ENCODE assay signal across 8 mouse cellular contexts in genomic region chr13:52978321-52978981, GRCm38 (mm10). TPM values are rescaled to one million over a fixed set of nuclear protein-coding genes. Genes with fewer than 3 reads are reported as not detected.
A peak's percentile ranks its signal among the peaks of the same experiment; 100 is the strongest.
DNase-seq lines count a peak whose midpoint lies in the region; ATAC-seq and TF ChIP-seq lines count a peak whose summit lies in the region.

No protein-coding gene starts in this region.

- no peak for TF ChIP-seq EP300 in heart, adult 2 months (IDR thresholded peaks at IDR 0.05; ENCODE audit: insufficient read depth, low read depth, low read length)

- peak; percentile 29 to 40 for DNase-seq in cerebellum, postnatal 36 days
- DNase-seq in heart, adult 2 months, result peak; percentile 70 to 72
- peak; percentile 70 for DNase-seq in kidney, adult 2 months
- DNase-seq in right cerebral cortex, adult 18-20 months, result peak; percentile 26

- intact Hi-C loops in heart, adult 2 months (cut with DNase I), result loop anchor here (2.0 kb wide), 1 partner anchor 86 kb away; no protein-coding TSS in a partner anchor

- no peak for ATAC-seq in megakaryocyte, adult 5-6 weeks (ENCODE audit: poor library complexity, severe bottlenecking)
- peak; percentile 9 for ATAC-seq in lung, embryonic 16.5 days (ENCODE audit: low read depth)
- ATAC-seq in granulocyte monocyte progenitor cell, adult 5-6 weeks (replicated peaks; ENCODE audit: poor library complexity, severe bottlenecking), result no peak

- H3K27ac ChIP-seq in heart, adult 2 months, result peak overlapping the region; percentile 95
- H3K27ac ChIP-seq in kidney, adult 2 months (ENCODE audit: insufficient read depth, low read depth, low read length), result no peak overlapping the region; the same call in 1 of the 2 replicates
- H3K27ac ChIP-seq in lung, embryonic 16.5 days (ENCODE audit: low read length), result peak overlapping the region; percentile 74

- H3K4me1 ChIP-seq in megakaryocyte, embryonic 14.5 days, result peaks cover 64% of the 10 kb centered on the region
- peaks cover 16% of the 10 kb centered on the region for H3K4me1 ChIP-seq in heart, adult 2 months (ENCODE audit: control insufficient read depth, insufficient read depth, low read length)
- H3K4me1 ChIP-seq in kidney, adult 2 months (ENCODE audit: control insufficient read depth, insufficient read depth, low read length), result peaks cover 30% of the 10 kb centered on the region
- peaks cover 25% of the 10 kb centered on the region for H3K4me1 ChIP-seq in lung, embryonic 16.5 days (replicated peaks; ENCODE audit: control insufficient read depth, insufficient read depth, low read length)

- no peak for TF ChIP-seq CTCF in heart, adult 2 months (IDR thresholded peaks at IDR 0.05)
- TF ChIP-seq CTCF in kidney, adult 2 months (conservative IDR thresholded peaks at IDR 0.05; ENCODE audit: insufficient read depth, insufficient read length, low read depth, low read length), result no peak

- H3K9me3 ChIP-seq in megakaryocyte, embryonic 14.5 days, result no peaks in the 10 kb centered on the region
- no peaks in the 10 kb centered on the region for H3K9me3 ChIP-seq in lung, embryonic 16.5 days (ENCODE audit: control insufficient read depth, low read length)

- peak overlapping the region; percentile 96 for H3K4me3 ChIP-seq in megakaryocyte, embryonic 14.5 days (replicated peaks)
- H3K4me3 ChIP-seq in heart, adult 2 months, result peak overlapping the region; percentile 90
- H3K4me3 ChIP-seq in kidney, adult 2 months (ENCODE audit: insufficient read depth, low read depth, low read length), result peak overlapping the region; percentile 49
- peak overlapping the region; percentile 66 for H3K4me3 ChIP-seq in lung, embryonic 16.5 days (ENCODE audit: low read length)

- H3K79me2 ChIP-seq in heart, adult 2 months (replicated peaks; ENCODE audit: control insufficient read depth, insufficient read depth, low read length), result no peaks in the 10 kb centered on the region

- WGBS in heart, adult 2 months, result 1% methylated on average over 63 of the region's 64 CpGs
- 2% methylated on average over 63 of the region's 64 CpGs for WGBS in kidney, adult 2 months
- WGBS in lung, embryonic 16.5 days, result under 1% methylated on average over 58 of the region's 64 CpGs

- peaks cover 27% of the 10 kb centered on the region for H3K27me3 ChIP-seq in megakaryocyte, embryonic 14.5 days (replicated peaks)
- H3K27me3 ChIP-seq in heart, adult 2 months (ENCODE audit: control insufficient read depth, insufficient read depth, low read length), result no peaks in the 10 kb centered on the region
- no peaks in the 10 kb centered on the region for H3K27me3 ChIP-seq in kidney, adult 2 months (replicated peaks; ENCODE audit: control insufficient read depth, insufficient read depth, low read length)
- no peaks in the 10 kb centered on the region for H3K27me3 ChIP-seq in lung, embryonic 16.5 days (ENCODE audit: control insufficient read depth, insufficient read depth, low read depth, low read length)

- H3K4me2 ChIP-seq in lung, embryonic 16.5 days (ENCODE audit: low read depth, low read length), result peak overlapping the region; percentile 98

- TF ChIP-seq POLR2A in heart, adult 2 months (IDR thresholded peaks at IDR 0.05; ENCODE audit: insufficient read depth, low read depth, low read length), result no peak
- TF ChIP-seq POLR2A in kidney, adult 2 months (IDR thresholded peaks at IDR 0.05; ENCODE audit: low read depth, low read length), result no peak

- peaks cover 15% of the 10 kb centered on the region for H3K36me3 ChIP-seq in megakaryocyte, embryonic 14.5 days (replicated peaks; ENCODE audit: low read length)
- H3K36me3 ChIP-seq in heart, adult 2 months (ENCODE audit: control insufficient read depth, insufficient read depth, low read length), result peaks cover 2% of the 10 kb centered on the region; the same call in 1 of the 2 replicates
- no peaks in the 10 kb centered on the region for H3K36me3 ChIP-seq in kidney, adult 2 months (ENCODE audit: control insufficient read depth, insufficient read depth, low read length)
- H3K36me3 ChIP-seq in lung, embryonic 16.5 days (ENCODE audit: control insufficient read depth, insufficient read depth, low read length), result no peaks in the 10 kb centered on the region

- peak overlapping the region; percentile 84 for H3K9ac ChIP-seq in heart, adult 2 months (ENCODE audit: low read depth, low read length)
- peak overlapping the region; percentile 76 for H3K9ac ChIP-seq in lung, embryonic 16.5 days (ENCODE audit: low read length)

RNA-seq across cellular contexts. Expression of gene Nfil3, which starts 2.4 kb away (rescaled TPM):
- 15.6 and 17.5 TPM in 2 replicates for polyA plus RNA-seq in megakaryocyte, embryonic 14.5 days (2012; ENCODE audit: insufficient read depth, low replicate concordance)
- total RNA-seq in megakaryocyte, adult 5-6 weeks (2015), result 43.2 and 59.6 TPM in 2 replicates
- total RNA-seq in megakaryocyte, adult 5-6 weeks (2017), result 43.6 and 53.0 TPM in 2 replicates
- 10 to 100 TPM; 13.9 to 42.4 TPM for total RNA-seq in heart, adult 2 months (2021)
- polyA plus RNA-seq in heart, adult 2 months (2012; rRNA removed), result 3.4 and 6.7 TPM in 2 replicates
- polyA plus RNA-seq in kidney, adult 2 months (2012; rRNA removed), result 4.0 and 4.2 TPM in 2 replicates
- 19.9 and 20.8 TPM in 2 replicates for polyA plus RNA-seq in lung, embryonic 16.5 days (2015; fragmentation: Nextera tagmentation; extraction: Ambion mirVana)
- 3.9 and 8.3 TPM in 2 replicates for total RNA-seq in granulocyte monocyte progenitor cell, adult 5-6 weeks (2014; fragmentation: Nextera tagmentation)
- 14.0 and 14.5 TPM in 2 replicates for total RNA-seq in granulocyte monocyte progenitor cell, adult 5-6 weeks (2017)

RNA-seq across cellular contexts. Expression of gene Auh, which starts 49.0 kb away (rescaled TPM):
- polyA plus RNA-seq in megakaryocyte, embryonic 14.5 days (2012; ENCODE audit: insufficient read depth, low replicate concordance), result 3.4 and 30.9 TPM in 2 replicates
- total RNA-seq in megakaryocyte, adult 5-6 weeks (2015), result 31.5 and 41.4 TPM in 2 replicates
- total RNA-seq in megakaryocyte, adult 5-6 weeks (2017), result 35.1 and 35.9 TPM in 2 replicates
- total RNA-seq in heart, adult 2 months (2021), result 100 to 1,000 TPM; 135 to 152 TPM
- polyA plus RNA-seq in heart, adult 2 months (2012; rRNA removed), result 64.6 and 94.0 TPM in 2 replicates
- polyA plus RNA-seq in kidney, adult 2 months (2012; rRNA removed), result 72.7 and 88.6 TPM in 2 replicates
- polyA plus RNA-seq in lung, embryonic 16.5 days (2015; fragmentation: Nextera tagmentation; extraction: Ambion mirVana), result 44.6 TPM in 2 replicates
- total RNA-seq in granulocyte monocyte progenitor cell, adult 5-6 weeks (2014; fragmentation: Nextera tagmentation), result 29.2 and 35.9 TPM in 2 replicates
- total RNA-seq in granulocyte monocyte progenitor cell, adult 5-6 weeks (2017), result 34.6 and 37.1 TPM in 2 replicates
